Mouse (Mus musculus): ENCODE data around the gene Rnf145.

DNA sequence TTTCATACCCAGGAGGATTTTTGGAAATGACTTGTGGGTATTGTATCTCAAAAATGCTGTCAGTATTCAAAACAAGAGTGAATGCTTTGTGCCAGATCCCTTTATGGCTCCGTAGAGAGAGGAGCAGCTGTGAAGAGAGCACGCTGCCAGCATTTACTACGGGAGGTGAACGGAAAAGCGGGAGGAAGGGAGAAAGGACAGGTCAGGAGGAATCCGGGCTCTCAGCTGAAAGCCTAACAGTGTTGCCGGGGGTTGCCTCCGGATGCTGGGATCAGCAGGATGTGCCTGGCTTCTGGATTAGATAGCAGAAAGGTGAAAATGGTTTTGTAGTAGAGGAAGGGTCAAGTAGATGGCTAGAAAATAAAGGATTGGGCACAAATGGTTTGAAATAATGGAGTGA is 11.6 kb downstream of the Rnf145 start:
- TF ChIP-seq GATA1 (IDR thresholded peaks at IDR 0.05; ENCODE audit: low read length), result no peak
- TF ChIP-seq TAL1 (IDR thresholded peaks at IDR 0.05; ENCODE audit: low read length), result no peak
